Mouse (Mus musculus) B cell, adult 2 months (primary cell): ENCODE measurements around the gene Frmpd4.

Source experiments
- DNase-seq, 2 experiments: peaks; one replicate each; pipeline ENCODE4 v3.0.0; 2022

Gene Frmpd4

DNA sequence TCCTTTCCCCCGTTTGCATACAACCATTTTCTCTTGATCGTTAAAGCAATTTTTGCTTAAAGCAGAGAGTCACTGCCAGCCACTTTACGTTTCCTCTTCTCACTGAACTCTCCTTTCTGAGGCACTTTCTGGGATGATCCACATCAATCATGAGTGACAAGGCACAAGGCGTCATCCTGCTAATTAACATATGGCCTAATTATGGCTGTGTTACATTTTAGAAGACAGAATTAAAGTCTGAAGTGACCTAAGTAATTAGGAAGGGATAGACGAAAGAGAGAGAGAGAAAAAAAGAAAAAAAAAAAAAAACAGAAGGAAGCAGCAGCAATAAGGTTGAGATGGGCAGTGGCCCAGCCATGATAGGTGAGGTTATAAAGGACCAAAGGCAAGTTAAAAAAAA, at the start of gene Frmpd4:
Gene Frmpd4 (minus strand): TSS at position 101 of the 400 bp plus-strand sequence.
- DNase-seq: no peak

DNA sequence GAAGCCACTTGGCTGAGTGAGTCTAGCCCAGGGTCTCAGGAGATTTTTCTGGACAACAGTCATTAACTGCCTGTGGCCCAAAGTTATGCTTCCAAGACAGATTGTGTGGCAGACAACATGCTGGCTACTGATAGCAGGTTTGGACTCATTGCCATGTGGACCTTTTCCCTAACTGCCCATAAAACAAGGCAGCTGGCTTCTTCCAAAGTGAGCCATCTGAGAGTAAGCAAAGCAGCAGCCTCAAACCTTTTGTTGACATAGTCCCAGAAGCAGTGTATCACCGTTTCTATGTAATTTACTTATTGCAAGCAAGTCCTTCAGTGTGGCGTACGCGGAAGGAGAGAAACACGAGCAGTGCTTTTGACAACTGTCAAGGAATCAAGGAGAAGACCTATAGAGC, 18.2 kb upstream of the Frmpd4 start:
- no peak for DNase-seq

DNA sequence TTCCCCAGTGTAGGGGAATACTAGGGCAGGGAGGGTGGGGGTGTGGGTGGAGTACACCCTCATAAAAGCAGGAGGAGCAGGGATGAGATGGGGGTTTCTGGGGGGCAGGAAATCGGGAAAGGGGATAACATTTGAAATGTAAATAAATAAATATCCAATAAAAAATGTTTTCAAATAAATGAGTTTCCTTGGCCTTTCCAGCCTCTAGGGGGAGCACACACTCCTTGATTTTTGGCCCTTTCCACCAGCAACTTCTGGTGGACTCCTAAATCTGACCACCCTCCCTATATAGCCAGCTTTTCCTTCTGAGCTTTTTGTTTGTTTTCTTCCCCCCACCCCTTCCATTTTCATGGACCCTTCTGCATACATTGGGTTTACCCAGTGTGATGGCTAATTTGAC, 7.3 kb upstream of the Frmpd4 start:
- peak; percentile 1 for DNase-seq

DNA sequence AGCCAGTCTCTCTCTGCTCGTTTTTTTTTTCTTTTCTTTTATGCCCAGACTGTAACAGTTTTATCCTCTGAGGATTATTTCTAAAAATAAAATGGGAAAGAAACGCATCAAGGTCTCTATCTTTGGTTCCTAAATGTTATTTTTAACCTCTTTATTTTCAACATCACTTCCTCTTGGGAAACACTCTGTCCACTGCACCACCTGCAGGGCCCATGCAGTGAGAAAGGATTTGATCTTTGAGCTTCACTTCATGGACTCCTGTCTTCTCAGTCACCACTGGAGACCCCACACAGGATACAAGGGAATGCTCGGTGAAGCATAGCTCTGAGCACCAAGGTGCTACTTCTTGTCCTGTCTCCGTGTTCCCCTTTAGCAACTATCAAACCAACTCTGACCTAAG, 5.2 kb downstream of the Frmpd4 start:
- DNase-seq: no peak

DNA sequence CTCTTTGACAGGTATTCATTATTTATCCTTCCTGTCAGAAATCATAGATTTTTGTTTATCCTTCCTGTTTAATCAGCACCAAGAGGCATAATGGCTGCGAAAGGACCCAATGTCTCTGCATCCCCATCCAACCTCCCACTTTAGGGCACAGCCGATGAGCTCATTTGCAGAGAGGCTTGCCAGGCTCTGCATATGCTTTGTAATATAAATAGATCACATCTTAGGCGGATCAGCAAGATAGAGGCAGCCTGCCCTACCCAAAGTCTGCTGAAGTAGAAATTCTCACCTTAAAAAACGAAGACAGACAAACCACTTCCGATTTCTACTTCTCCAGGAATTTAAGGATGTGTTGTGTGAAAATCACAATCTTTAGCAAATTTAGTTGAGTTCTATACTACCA, 7.8 kb downstream of the Frmpd4 start:
- no peak for DNase-seq

DNA sequence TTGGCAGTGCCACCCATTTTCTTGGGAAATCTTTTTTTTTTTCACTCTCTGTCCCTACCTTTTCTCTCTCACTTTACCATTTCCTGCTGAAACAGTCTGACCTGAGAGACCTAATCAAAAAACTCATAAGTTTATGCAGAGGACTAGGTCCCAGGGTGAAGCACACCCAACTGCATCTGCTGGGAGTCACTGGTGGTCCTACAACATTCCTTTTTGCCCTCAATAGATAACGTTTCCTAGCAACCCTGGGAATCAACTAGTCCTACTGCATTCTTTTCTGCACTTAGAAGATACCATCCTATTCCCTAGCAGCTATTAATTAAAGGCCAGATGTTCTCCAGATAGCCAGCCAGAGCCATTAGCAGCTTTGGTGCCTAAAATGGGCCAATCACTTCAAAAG, 71.8 kb downstream of the Frmpd4 start:
- DNase-seq: no peak

DNA sequence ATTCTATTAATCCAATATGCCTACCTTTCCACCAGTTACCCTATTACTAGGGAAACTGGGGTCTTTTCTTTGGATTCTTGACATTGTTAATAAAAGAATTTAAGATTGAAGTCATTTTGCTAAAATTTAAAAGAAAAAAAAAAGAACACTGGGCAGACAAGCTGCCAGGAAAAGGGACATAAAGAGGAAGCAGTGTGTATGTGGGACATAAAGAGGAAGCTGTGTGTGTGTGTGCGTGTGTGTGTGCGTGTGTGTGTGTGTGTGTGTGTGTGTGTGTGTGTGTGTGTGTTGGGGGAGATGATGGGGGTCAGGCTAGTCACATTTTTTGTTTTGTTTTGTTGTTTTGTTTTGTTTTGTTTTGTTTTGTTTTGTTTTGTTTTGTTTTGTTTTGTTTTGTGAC, 121.8 kb downstream of the Frmpd4 start:
- DNase-seq: no peak

DNA sequence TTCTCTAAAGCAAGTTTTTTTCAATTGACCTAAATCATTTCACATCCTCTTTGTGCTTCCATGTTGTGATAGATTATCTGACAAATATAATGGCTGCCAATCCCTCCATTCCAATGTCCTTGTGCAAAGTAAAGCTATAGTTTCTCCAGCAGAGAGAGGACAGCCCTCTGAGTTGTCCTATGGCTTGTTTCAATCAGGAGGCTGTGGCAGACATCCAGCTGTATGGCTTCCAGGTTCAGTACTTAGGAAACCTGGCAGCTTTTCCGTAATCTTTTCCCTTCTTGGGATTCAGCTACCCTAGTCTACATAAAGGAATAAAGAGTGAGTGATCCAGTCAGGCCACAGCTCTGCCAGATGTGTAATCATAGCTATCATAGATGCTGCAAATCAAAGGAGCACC, 145.8 kb downstream of the Frmpd4 start:
- DNase-seq: no peak

DNA sequence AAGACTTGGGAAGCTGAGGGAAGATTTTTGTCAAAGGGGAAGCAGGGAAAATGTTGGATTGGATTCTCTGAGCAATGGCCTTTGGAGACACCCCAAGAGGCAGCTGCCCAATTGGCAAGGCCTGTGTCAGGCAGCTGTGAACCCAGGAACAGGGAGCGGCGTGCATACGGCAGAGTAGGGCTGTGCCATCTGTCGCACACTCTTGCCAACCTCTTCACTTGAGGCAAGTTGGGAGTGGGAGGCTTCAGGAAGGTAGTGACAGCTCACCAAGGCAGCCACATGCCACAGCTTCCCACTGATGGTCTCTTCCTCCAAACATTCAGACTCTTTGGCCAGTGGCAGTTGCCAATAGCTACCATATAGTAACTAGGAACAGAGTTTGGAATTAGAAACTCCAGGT, 147.2 kb downstream of the Frmpd4 start:
- DNase-seq: no peak

DNA sequence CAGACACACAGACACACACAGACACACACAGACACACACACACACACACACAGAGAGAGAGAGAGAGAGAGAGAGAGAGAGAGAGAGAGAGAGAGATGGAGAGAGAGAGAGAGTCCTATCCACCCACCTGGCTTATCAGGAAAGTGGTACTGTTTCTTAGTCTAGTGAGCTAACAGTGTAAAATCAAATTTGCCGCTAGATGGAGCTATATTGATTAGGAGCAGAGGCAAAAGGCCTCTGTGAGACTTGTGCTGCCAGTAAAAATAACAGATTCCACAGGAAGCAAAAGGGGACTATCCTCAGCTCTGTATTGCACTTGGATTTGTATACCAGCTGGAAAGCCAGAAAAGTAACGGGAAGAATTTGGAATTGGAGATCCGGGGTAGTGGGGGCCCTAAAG, 161.6 kb downstream of the Frmpd4 start:
- no peak for DNase-seq

DNA sequence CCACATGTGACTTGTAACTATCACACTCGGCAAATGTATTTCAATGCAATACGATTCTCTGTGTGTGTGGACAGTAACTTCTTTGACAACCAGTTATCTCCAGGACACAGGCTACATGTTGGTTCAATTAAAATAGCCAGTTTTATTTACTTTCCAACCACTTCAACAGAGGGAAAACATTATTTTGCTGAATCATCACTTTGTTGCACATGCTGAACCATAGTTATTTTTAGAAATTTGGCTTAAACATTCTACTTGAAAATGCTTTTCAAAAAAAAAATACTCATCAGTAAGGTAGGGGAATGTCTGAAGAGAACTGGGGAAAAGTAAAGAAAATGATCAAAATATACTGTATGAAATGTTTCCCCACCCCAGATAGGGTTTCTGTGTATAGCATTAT, 173.5 kb downstream of the Frmpd4 start:
- no peak for DNase-seq

DNA sequence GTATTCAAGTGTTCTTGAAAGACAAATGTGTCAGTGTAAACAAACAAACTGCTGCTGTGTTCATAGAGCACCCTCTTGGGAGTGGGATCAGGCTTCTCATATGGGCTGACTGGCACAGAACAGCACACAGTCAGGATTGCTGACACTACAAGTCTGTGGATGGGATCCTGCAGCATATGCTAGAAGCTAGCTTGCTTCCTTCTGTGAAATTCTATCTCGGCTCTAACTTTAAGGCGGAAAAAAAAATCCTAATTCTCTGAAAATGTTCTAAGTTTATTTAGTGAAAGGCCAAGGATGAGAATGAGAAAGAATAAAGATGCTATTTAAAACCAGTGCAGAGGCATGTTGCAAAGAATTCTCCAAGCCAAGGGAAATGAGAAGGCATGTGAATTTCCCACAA, 226.6 kb downstream of the Frmpd4 start:
- no peak for DNase-seq

DNA sequence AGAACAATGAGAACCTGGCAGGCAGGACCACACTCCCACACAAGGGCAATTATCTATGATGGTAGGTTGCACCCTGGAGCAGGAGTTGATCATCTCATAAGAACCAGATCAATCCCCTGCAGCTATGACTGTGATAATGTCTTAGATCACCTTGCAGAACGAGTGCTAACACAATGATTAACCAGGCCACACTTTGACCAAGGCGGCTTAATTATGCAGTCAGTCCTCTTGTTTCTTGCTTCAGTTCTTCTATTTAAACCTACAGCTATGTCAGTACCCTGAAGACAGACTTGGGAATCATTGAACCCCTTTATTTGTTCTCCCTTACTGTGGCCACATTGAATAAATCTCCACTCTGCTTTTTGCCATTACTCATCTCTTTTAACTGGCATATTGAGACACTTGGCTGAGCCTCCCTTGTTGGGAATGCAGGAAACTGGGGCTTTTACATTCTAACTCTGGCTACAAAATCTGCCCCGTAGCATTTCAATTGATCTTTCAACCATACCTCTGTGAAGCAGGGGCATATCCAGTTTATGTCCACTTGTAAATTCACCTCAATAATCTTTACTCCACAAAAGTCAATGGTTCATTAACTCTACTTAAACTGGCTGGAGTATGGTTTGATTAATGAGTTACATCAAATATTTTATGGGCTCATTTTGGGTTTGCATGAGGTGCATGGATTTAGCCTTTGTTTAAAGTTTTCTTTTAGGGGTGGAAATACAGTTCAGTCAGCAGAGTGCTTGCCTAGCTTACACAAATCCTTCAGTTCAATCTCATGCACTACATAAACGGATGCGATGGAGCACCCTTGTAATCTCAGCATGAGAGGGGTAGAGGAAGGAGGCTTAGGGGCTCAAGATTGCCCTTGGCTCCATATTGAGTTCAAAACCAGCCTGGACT, 227.5 kb downstream of the Frmpd4 start:
- DNase-seq: no peak

DNA sequence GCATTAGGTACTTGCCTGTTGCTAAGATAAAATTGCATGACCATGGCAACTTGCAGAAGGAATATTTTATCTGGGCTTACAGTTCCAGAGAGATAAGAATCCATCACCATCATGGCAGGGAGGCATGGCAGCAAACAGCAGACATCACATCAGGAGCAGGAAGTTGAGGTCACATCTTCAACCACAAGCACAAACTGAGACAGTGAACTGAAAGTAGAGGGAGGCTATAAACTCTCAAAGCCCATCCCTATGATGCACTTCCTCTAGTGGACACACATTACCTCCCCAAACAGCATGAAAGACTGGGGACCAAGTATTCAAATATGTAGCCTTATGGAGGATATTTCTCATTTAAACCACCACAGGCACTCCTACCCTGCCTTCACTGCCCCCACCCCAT, 238.8 kb downstream of the Frmpd4 start:
- no peak for DNase-seq

DNA sequence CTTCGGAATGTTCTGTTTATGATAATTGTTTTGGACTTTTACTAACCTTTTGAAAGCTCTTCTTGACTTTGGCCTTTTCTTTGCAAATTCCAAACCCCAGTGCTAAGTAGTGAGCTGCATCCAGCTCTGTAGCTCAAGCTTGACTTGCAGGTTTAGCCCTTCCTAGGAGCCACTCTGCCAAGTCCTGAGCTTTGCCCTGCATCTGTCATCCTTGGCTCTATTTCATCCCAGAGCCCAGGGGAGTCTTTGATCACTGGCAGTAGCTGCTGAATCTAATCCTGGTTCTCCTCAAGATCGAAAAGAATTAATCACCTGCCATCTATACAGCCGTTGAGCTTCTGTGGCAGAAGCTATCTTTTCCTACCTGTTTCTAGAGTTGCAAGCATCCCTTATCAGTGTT, 251.9 kb downstream of the Frmpd4 start:
- no peak for DNase-seq

DNA sequence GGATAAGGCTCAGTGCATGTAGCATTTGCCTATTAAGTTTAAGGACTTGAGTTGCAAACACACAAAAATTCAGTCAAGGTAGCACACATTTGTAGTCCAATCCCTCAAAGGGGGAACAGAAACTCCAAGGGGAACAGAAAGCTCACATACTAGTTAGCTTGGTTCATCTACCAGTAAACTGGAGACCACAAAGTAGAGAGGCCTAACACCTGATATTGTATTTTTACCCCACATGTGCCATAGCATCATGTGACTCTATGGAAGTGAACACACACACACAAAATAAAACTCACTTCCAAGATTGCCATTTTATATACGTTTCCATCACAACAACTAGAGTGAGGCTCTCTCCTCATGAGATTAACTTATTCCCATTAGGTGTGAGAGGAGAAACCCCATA, 264.9 kb downstream of the Frmpd4 start:
- DNase-seq: peak in 1 of 2 experiments; percentile 1

DNA sequence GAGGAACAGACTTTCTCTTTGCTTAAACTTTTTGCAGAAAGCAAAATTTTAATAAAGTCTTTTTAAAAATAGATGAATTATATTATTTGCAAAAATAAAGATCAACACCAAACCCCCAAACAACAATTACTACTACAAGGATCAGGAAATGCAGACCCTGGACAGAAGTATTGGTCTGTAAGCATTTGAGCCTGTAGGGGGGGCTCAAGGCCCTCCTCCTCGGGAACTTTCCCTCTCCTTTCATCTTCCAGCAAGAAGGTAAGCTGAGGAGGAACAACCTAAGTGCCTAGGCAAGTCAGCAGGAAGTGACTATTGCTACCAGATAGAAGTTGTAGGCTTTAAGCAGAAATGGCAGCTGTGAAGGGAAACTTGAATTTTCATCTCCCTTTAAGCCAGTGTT, 266.9 kb downstream of the Frmpd4 start:
- DNase-seq: peak in 1 of 2 experiments; percentile 0

DNA sequence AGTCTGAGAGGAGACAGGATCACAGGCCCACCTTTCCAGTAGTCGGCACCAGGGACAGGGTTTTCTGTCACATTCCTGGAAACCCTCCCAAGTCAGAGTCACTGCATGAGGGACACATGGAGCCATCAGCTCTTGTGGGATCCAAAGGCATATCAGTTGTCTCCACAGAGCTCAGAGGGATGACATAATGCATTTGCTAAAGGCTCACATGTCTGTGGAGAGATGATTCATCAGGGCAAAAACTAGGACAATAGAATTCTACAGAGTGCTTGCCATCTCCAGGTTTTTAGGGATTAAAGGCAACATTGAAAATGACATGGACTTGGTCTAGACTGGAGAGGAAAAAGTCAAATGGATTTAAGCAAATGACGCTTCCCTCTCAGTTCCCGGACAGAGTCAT, 284.5 kb downstream of the Frmpd4 start:
- DNase-seq: no peak

DNA sequence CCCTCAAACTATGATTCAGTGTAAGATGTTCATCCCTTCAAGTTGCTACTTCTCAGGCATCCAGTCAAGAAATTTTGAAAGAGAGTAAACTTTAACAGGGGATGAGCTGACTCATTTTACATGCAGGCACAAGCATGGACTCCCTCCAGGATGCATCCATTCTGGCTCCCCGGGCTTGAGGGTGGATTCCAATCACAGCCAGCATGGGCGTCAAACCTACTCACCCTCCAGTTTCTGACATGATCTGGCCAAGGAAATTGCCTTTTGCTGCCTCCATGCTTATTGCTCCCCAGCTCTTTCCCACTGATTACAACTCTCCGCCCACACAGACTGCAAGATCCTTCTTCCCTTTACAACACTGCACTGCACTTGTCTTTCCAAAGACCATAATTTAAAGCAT, 370.0 kb downstream of the Frmpd4 start:
- no peak for DNase-seq

DNA sequence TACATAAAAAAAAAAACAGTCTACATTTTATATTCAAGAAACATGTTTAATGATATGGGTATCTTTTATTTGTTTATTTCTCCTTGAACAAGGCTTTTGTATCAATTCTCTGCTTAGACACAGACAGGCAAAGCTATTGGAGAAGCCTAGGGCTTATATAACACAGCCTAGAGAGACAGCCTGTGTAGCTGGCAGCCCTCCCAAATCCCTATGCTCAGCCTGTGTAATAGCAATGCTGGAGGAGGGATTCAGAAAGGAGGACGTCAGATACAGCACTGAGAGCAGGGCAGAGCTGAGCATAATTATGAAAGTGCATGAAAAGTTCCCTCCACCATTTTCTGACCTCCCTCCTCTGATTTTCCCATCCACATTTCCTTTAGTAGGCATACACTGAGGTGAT, 385.1 kb downstream of the Frmpd4 start:
- no peak for DNase-seq

DNA sequence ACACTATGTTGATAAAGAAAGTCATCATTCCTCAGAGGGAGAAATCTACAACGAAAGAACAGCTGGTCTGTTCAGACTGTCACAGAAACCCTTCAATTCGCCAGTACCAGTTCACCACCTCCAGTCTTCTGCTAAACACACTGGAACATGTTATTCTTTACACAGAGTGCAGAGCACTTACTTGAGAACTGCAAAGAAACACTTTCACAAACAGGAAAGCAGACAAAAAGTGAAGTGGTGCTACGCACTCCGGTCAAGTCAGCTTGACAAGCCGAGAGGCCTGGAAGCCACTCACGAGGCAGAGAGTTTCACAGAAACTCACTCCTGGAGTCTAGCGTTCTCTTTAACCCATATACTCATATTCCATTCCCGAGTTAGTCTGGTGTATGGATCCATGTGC, 387.5 kb downstream of the Frmpd4 start:
- DNase-seq: no peak

DNA sequence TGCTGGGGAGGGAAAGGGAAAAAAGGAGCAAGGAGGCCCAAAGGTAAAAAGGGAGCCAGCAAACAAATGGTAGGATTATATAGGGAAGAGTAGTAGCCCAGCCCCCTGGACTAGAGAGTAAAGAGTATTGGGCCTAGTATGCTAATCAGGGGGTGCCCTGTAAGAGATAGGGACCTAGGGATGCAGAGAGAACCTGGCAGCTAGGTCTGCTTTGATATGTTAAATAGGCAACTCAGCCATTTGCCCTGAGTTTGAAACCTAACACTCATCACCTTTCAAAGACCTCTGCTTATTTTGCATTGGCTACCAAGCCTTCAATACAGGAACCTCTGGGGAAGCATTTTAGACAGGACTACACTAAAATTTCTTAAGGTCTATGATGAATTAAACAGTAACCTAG, 414.0 kb downstream of the Frmpd4 start:
- no peak for DNase-seq

DNA sequence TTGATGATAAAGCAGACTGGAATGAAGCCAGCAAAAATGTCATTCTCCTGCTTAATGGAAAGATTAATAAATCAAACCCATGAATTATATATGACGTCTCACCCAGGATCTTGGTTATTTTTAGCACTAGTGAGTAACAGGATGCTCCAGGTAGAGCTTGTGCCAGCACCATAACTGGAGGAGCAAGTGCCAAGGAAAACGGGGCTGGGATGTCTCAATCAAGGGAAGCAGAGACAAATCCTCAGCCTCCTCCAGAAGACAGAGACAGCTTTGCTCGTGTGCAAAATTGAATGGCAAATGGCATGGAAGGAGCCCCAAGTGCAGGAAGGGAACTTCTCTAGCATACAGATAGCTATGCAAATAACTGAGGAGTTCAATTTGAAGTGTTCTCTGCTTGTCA, 418.2 kb downstream of the Frmpd4 start:
- no peak for DNase-seq

DNA sequence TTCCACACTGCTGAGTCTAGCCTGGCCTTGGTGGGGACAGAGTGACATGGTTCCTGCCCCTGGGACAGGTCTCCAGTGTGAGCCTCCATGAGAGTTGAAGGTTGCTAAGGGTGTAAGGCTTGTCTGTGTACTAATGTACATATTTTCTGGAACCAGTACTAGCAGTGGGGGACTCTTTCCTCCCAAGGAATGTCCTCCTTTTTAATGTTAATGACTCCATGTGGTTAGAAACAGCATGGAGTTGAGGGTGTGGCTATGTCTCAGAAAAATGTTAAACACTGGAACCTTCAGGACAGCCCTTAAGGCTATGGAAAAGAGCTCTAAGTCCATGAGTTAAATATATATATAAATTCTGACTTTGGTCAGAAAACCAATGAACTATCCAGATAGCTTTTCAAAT, 436.0 kb downstream of the Frmpd4 start:
- no peak for DNase-seq

DNA sequence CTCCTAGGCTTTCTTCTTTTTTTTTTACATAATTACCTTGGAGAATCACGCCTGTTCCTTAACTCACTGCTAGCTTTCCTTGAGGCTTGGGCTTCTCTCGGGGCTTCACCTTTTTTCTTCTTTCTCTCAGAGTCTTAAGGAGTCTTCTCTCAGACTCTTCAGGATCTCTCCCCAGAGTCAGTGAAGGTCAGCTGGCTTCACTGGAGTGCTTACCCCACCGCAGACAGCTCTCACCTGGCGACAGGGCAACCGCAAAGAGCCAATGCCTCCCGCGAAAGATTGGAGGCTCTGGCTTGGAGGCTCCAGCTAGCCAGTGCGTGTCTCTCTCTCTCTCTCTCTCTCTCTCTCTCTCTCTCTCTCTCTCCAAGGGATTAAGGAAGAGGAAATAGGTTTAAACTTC, 453.0 kb downstream of the Frmpd4 start:
- DNase-seq: no peak
